Mouse (Mus musculus): ENCODE measurements around the gene Gm20388.
A peak's percentile ranks its signal among the peaks of the same experiment; 100 is the strongest.
"Not testable (repeated sequence)": the region's sequence is repeated elsewhere in the genome, so short reads cannot be mapped to it uniquely, and the experiment has no call there.

The Gm20388 gene

DNA sequence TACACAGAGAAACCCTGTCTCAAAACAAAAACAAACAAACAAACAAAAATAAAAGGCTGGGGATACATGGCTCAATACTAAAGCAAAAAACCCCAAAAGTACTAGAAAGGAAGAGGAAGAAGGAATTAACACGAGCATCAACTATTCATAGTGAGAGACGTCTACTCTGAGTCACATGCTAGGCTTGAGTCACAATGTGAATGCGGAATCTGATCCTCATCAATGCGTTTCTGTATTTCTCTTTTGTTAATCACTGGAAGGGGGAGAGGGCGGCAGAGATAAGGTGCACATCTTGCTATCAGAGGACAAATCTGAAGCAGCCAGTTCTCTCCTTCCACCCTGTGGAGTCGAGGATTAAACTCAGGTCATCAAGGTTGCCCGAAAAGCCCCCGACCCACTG is 3117.1 kb downstream of the Gm20388 start:
- DNase-seq, result no peak

DNA sequence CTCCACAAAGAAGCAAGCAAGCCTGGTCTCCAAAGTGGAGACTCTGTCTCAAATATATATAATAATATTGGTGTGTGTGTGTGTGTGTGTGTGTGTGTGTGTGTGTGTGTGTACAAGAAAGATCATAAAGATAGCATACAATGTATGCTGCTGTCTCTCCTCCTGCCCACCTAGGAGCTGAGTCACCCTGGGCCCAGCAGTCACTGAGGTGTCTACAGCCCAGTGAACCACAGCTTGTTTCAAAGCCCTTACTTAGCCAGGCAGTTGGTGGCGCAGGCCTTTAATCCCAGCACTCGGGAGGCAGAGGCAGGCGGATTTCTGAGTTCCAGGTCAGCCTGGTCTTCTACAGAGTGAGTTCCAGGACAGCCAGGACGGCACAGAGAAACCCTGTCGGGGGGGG is 3119.4 kb downstream of the Gm20388 start:
- DNase-seq, result not testable (repeated sequence)

DNA sequence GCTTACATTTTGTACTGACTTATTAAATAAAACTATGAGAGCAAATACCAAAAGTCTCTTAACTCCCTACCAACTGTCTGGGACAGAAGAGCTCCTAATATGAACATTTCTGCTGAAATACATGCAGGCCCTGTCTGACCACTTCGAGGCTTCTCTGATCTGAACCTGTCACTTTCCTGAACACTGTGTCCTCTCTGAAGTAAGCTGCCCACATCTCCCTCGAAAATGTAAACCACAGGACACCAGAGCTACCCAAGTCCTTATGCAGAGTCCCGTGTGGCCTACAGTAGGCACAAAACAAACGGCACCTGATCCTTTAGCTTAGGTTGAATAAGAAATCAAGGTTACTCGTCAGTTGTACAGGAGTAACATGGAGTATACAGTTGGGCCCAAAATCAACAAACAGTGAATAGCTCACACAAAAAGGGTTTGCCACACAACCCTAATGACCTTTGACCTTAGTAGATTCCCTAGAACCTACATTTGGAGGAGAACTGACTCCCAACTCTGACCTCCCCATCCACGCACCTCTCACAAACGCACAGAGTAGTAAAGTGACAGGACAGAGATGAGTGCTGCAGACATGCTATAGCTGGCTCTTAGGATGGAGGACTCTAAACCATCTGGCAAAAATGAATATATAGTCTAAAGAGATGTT is 3120.8 kb downstream of the Gm20388 start:
- DNase-seq, result no peak

DNA sequence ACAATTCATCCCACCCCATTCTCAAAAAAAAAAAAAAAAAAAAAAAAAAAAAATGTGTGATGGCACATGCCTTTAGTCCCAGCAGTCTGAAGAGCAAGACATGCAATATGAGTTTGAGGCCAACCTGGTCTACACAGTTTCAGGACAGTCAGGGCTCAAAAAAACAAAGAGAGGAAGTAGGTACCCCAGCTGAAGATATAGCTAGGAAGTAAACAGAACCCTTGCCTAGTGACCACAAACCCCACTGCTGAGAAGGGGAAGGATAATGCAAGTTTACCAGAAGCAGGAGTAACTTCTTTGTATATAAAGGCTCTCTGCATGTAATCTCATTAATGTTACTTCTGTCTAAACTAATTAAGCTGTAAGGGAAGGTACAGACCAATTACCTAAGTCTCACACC is 3122.1 kb downstream of the Gm20388 start:
- DNase-seq, result no peak

DNA sequence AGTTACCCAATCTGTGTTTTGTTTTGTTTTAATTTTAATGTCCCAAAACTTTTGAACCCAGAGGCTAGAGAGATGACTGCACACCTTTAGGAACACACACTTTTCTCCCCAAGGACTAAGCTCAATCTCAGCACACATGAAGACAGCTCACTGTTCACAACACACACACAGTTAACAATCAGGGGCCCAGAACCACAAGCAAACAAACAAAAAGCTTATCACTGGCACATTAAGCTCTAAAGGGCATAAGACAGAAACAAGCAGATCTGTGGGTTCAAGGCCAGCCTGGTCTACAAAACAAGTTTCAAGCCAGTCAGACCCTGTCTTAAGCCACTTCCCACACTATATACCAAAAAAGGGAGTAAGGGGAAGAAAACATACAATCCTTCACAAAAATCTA is 3122.8 kb downstream of the Gm20388 start:
- no peak for DNase-seq

DNA sequence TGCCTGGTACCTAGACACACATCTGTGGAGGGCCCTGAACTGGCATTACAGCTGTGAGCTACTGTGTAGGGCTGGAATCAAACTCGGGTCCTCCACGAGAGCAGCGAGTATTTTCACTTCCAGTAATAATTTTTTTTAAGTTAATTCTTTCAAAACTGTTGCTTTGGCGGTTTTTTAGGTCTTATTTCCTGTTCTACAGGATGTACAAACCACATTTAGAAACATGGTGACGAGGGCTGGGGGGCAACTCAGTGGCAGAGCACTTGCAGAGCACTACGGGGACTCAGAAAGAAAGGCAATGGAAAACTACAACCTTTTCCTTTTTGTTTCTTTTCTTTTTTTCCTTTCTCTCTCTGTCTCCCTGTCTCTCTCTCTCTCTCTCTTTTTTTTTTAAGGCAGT is 3123.5 kb downstream of the Gm20388 start:
- DNase-seq, result no peak

DNA sequence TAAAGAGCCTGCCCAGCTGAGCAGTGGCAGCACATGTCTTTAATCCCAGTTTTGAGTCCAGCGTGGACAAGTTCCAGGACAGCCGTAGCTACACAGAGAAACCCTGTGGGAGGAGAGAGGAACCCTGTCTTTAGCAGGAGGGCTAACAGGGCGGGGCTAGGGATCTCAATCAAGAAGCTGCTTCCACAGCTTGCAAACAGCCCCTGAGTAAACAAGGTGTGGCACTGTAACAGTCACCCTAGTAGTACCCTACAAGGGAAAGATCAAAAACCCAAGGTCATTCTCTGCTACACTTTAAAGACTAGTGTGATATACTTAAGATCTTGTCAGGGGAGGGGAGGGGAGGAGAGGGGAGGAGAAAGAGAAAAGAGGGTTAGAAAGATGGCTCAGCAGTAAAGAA is 3126.3 kb downstream of the Gm20388 start:
- no peak for DNase-seq

DNA sequence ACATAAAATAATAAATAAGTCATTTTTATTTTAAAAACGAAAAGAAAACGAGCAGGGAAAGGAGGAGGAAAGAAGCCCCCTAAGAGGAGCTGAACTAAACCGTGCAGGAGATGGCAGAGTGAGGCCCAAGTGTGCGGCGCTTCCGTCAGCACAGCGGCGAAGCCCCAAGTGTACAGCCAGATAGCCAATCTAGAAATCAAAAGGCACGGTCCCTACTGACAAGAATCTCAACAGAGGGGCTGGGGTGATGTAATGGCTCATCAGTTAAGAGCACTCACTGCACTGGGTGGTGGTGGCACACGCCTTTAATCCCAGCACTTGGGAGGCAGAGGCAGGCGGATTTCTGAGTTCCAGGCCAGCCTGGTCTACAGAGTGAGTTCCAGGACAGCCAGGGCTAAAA is 3126.8 kb downstream of the Gm20388 start:
- no peak for DNase-seq

DNA sequence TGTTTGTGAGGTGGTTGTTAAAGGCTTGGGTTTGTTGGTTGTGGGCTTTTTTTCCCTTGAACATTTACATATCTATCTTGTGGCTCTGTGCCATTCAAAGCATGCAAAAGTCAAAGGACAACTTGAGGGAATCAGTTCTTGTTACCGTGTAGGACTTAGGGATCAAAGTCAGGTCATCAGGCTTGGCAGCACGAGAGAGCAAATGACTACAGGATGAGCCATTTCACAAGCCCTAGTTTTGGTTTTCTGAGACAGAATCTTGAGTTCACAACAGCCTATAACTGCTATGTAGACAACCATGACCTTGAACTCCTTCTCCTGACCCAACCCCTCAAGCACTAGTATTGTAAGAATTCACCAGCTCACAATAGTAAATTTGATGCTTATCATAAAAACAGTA is 3127.7 kb downstream of the Gm20388 start:
- DNase-seq, result no peak

DNA sequence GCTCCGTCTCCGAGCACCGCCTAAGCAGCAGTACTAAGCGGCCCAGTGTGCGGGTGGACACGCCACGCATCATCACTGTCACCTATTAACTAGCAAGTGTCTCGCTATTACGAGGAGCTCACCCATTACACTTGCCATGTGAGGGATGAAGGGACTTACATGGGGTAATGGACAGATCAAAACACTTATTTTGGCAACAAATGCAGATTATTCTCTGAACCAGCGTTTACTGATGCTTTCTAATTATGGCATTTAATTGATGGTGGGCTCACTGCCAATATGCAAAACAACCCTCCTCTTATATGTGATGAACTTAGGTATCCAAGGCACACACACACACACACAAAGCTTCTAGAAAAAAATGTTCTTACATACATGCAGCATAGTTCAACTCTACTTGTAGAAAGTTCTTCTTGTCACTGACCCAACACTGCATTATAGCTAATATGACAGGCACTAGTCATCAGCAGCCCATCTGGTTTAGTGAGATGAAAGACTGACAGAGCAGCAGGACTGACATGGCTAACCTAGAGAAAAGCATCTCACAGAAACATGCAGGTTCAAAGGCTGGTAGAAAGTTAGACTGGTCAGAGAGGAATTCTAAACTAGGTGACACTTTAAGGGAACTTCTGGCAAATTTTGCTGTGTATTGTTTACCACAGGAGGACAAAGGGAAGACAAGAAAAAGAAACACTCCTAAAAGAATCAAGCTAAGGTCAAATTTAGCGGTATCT is 3128.9 kb downstream of the Gm20388 start:
- no peak for DNase-seq

DNA sequence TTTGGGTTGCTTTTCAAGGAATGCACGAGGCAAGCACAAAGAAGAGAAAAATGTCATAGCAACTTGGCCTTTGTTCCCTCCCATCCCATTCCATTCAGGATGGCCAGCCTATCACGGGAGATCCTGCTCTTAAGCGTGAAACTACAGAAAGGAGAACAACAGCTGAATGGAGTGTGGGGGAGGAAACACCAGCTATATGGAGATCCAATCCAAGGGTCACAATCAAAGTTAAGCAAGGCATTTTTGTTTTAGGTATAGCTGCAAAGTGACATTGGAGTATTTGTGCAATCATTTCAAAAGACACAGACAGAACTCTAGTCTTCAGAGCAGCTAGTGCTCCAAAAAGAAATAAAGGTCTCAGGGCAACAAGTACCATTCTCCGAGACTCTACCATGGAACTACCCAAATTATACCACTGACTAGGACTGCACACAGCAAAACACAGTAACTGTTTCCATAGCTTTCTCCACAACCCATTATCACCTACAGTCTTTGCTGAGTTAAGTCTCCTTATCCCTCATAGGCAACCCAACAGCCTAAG is 3129.5 kb downstream of the Gm20388 start:
- peak; percentile 65 for DNase-seq

DNA sequence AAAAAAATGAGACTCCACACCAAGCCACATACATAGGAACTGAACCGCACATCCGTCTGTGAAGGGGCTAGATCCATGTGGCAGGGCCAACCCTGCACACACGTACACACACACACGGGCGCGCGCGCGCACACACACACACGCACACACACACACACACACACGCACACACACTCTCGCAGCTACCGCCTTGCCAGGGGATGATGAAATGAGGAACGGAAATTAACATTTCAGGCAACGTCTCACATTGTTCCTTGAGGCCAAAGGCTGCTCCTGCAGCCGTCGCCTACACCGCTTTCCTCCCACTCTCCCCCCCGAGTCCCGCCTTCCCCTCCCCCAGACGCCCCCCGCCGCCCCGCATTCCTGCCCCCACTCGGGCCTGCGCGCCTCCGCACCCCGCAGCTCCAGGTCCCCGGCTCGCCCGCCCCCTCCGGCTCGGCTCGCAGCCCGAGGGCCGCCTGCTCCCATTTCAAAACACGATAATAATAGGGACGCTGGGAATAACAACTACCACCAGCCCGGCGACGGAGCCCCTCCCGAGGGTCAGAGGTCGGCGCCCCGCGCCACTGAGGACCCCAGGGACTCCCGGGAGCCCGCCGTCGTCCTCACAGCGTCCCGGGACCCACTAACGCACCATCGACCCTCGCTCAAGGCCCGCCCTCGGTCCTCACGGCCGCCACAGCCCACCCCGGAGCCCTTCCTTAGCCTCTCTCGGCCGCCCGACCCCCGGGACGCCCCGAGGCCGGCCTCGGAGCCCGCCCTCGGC is 3130.6 kb downstream of the Gm20388 start:
- peak; percentile 71 for DNase-seq

DNA sequence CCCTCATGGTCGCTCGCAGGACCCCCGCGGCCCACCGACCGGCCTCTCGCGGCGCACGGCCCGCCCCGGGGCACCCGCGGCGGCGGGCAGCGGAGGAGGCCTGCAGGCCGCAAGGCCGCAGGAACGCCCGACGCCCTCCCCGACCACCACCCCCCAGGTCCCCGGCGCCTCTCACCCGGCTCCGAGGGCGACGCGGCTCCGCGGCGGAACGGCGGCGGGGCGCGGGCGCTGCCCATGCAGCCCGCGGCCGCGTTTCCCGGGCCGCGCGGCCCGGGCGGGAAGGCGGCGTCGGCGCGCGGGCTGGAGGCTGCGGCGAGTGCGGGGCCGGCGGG is 3131.1 kb downstream of the Gm20388 start:
- no peak for DNase-seq

DNA sequence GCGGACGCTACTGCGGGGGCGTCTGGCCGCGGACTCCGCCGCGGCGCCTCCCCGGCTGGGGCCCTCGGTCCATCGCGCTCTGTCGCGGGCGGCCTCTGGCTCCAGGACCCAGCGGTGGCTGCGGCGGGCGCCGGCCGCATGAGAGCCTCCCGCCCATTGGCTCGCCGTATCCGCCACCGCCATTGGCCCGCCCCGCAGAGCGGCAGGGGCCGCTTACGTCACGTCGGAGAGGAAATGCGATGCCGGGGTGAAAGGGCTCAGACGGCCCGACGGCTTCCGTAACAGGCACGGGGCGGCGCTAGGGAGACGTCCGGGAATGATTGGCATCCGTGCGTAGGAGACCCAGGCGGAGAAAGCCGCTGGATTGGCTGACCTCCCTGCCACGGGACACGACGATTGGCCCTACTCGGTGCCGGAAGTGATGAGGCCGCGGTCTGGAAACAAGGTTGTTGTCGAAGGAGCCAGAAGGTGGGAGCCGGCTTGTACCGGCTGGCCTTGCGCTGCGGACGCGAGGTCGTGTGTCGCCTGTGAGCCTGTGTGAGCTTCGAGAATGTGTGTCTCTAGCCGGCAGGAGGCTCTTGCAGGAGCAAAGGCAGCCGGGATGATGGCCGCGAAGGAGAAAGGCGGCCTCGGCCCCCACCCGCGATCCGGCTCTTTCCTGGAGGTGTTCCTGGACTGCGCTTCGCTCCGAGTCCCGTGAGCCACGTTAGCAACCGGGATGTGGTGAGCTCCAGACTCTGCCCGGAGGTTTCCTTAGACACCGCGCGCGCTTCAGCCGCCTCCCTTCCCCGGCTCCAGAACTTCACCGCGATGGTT is 3131.7 kb downstream of the Gm20388 start, which contains the start of gene Ankrd11:
Gene Ankrd11, minus strand, starts transcription at position 120 of the 816 bp plus-strand sequence.
- peak; percentile 100 for DNase-seq

DNA sequence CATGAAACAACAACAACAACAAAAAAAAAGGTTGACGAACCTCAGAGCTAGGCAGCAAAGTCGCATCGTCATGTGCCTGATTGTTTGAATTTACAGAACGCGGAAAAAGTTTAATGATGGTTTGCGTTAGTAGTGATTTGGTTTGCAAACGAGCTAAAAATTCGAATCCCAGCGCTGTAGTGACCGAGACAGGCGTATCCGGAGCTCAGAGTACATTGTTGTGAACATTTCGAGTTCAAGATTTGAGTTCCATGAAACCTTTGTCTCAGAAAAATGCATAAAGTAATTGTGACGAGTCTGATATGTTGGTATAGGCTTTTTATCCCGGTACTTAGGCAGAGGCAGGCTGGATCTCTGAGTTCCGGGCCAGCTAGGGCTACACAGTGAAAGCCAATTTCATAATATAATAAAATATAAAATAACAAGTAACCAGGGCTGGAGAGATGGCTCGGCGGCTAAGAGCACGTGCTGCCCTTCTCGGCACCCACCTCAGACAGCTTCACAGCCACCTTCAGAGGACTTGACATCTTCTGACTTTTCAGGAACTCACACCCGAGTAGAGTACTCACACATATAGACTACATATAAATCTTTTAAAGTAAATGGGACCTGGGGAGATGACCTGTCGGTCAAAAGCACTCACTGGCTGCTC is 3132.5 kb downstream of the Gm20388 start:
- no peak for DNase-seq

DNA sequence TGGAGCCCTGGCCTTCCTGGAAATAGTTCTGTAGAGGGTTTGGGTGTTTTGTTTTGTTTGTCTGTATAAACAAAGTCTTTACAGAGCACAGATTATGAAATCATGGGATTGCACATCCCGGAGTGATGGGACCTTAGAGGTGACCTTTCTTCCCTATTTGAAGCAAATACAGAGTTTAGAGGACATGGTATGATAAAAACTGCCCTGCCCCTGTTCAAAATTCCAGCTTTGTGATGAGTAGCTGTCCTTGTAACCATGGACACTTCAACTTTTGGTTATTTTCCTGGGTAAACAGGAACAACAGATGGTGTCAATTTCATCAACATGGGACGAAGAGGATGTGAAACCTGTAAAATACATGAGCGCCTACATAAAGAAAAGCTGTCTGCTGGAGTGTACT is 3133.3 kb downstream of the Gm20388 start:
- DNase-seq, result no peak

DNA sequence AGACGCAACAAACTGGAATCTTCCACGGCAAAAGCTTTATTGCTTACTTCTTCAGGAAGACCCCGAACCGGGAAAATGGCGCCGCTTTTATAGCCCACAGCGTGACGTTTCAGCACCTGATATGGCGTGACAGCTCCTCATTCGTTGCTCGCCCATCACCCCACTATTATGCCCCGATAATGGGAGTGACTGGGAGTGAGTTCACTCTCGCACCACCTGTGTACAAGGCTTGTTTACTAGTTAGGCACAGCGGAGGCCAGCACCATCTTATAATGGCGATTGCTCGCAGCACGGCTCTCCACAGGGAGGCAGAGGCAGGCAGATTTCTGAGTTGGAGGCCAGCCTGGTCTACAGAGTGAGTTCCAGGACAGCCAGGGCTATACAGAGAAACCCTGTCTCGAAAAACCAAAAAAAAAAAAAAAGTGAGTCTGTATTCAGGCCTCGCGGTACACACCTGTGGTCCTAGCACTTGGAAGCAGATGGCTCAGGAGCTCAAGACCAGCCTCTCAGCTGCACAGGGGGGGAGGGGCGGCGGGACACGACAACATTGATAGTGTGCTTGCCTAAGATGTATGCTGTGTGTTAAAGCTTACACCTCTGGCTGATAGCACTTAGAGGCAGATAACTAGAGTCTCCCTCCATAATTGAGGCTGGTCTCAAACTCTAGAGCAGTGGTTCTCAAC is 3134.2 kb downstream of the Gm20388 start:
- DNase-seq, result not testable (repeated sequence)

DNA sequence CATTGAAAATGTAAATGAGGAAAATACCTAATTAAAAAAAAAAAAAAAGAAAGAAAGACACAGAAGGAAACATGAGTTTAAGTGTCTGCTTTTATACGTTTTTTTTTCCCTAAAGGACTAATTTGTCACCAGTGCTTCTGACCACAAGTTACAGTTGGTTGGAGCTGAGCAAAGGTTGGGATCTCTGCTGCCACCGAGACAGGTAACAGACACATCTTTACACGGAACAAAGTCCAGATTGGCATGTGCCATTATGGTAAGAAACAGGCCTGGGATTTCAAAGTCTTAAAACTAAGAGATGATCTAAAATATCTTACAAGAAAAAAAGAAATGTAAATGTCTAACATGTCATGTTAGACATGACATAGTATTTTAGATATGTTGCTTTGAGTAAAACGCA is 3136.1 kb downstream of the Gm20388 start:
- DNase-seq, result no peak

DNA sequence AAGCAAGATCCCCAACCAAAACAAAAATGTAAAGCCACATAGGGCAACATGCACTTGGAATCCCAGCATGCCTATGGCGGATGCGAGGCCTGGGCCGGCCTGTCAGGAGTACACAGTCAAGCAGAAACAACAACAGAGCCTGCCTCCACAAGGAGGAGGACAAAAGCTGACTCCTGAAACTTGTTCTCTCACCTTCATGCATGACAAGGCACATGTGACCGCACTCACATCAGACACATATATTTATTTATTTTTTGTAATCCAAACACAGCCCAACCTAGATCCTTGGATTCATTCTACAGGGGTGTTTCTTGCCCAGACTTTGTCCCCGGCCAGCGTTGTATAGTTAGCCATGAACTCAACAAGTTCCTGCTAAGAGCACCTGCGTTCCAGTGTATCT is 3137.2 kb downstream of the Gm20388 start:
- no peak for DNase-seq

DNA sequence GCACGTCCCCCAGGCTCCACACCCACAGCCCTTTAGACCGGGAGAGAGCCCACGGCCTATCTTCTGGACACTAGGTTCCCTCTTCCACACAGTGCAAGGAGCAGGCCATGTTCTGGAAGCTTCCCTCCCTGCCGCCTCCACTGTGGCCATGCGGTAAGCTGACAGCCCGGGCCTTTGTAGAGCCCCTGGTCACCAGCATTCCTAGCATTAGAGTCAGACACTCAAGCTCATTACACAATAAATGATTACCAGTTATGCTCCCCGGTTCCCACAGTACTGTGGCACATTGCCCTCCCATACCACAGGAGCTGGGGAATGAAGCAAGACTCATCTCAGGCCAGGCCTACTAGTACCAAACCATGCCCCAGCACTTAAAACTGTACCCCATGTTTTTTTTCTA is 3137.8 kb downstream of the Gm20388 start:
- DNase-seq, result no peak

DNA sequence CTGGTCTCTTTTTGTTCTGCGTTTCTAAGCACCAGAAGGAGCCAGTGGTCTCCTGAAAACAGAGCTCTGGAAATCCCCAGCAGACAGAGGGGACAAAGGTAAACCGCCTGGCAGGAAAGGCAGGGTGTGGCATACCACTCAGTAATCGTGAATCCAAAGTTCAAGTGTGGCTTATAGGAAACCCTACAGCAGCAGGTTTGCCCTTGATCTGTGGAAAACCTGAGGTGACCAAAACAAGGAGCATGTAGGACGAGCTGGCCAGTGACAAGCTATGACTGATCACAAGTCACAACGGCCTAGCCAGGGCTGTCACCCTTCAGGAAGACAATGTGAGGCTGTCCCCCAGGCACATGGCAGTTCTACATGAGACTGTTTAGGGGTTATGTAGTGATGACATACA is 3140.8 kb downstream of the Gm20388 start:
- no peak for DNase-seq

DNA sequence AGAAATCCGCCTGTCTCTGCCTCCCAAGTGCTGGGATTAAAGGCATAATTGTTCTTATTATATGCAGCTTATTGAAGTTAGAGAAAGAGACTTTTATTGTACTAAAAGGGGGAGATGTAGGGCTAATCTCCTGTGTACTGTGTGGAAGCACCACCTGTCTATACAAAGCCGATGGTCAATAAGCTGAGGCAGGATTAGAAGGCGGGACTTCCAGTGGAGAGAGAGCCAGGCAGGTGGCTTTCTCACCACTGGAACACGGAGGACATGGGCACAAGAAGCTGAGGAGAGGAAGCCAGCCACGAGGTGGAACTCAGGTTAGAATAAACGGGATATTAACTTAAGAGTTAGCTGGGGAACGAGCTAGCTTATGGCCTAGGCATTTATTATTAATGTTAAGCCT is 3152.1 kb downstream of the Gm20388 start, which contains the start of gene Spg7:
Gene Spg7, plus strand, starts transcription at position 222 of the 400 bp plus-strand sequence.
- no peak for DNase-seq
